Mouse (Mus musculus): ENCODE results near the gene Tfdp2. TPM values are rescaled to one million over a fixed set of nuclear protein-coding genes. Genes with fewer than 3 reads are reported as not detected.

Gene Tfdp2
- polyA plus RNA-seq, 1 experiment: 59.5 TPM

GRCm38 (mm10) chr9:96196636-96197181 is 634 bp downstream of the Tfdp2 start:
- TF ChIP-seq EP300 (IDR thresholded peaks at IDR 0.05; ENCODE audit: insufficient read depth, low read depth, low read length) (no peak), POLR2A (IDR thresholded peaks at IDR 0.05; ENCODE audit: insufficient read depth, low read length) (no peak), CTCF (IDR thresholded peaks at IDR 0.05; ENCODE audit: low read depth, low read length) (no peak)
- Histone ChIP-seq H3K9ac (ENCODE audit: low read depth, poor library complexity, severe bottlenecking) (peak overlapping the region; percentile 82), H3K36me3 (ENCODE audit: control insufficient read depth, insufficient read depth, low read length, poor library complexity, severe bottlenecking) (no peaks in the 10 kb centered on the region), H3K4me3 (ENCODE audit: low read depth, low read length) (peak overlapping the region; percentile 76), H3K4me1 (ENCODE audit: control insufficient read depth, insufficient read depth, low read length) (peaks cover 2% of the 10 kb centered on the region), H3K9me3 (replicated peaks; ENCODE audit: control insufficient read depth, insufficient read depth, low read length, poor library complexity, severe bottlenecking) (no peaks in the 10 kb centered on the region), H3K27ac (ENCODE audit: insufficient read depth, low read length) (peak overlapping the region; percentile 11), H3K27me3 (ENCODE audit: control insufficient read depth, insufficient read depth, low read length, poor library complexity, severe bottlenecking) (no peaks in the 10 kb centered on the region)

- Histone ChIP-seq H3K9me3 (replicated peaks; ENCODE audit: control insufficient read depth, insufficient read depth, low read length, poor library complexity, severe bottlenecking) (no peaks in the 10 kb centered on the region), H3K9ac (ENCODE audit: low read depth, poor library complexity, severe bottlenecking) (peak overlapping the region; percentile 82; the same call in 1 of the 2 replicates), H3K36me3 (ENCODE audit: control insufficient read depth, insufficient read depth, low read length, poor library complexity, severe bottlenecking) (no peaks in the 10 kb centered on the region), H3K27ac (ENCODE audit: insufficient read depth, low read length) (no peak overlapping the region), H3K4me1 (ENCODE audit: control insufficient read depth, insufficient read depth, low read length) (peaks cover 2% of the 10 kb centered on the region), H3K27me3 (ENCODE audit: control insufficient read depth, insufficient read depth, low read length, poor library complexity, severe bottlenecking) (no peaks in the 10 kb centered on the region), H3K4me3 (ENCODE audit: low read depth, low read length) (peak overlapping the region; percentile 42; the same call in 1 of the 2 replicates)
- TF ChIP-seq POLR2A (IDR thresholded peaks at IDR 0.05; ENCODE audit: insufficient read depth, low read length) (no peak), EP300 (IDR thresholded peaks at IDR 0.05; ENCODE audit: insufficient read depth, low read depth, low read length) (no peak), CTCF (IDR thresholded peaks at IDR 0.05; ENCODE audit: low read depth, low read length) (no peak)
Measured at GRCm38 (mm10) chr9:96197806-96198205, 1.7 kb downstream of the Tfdp2 start.

- peaks cover 4% of the 10 kb centered on the region for H3K36me3 ChIP-seq (ENCODE audit: control insufficient read depth, insufficient read depth, low read length, poor library complexity, severe bottlenecking)
- H3K9me3 ChIP-seq (replicated peaks; ENCODE audit: control insufficient read depth, insufficient read depth, low read length, poor library complexity, severe bottlenecking): no peaks in the 10 kb centered on the region
- H3K4me1 ChIP-seq (ENCODE audit: control insufficient read depth, insufficient read depth, low read length): no peaks in the 10 kb centered on the region
- H3K4me3 ChIP-seq (ENCODE audit: low read depth, low read length): no peak overlapping the region
- no peak for TF ChIP-seq EP300 (IDR thresholded peaks at IDR 0.05; ENCODE audit: insufficient read depth, low read depth, low read length)
- TF ChIP-seq POLR2A (IDR thresholded peaks at IDR 0.05; ENCODE audit: insufficient read depth, low read length): no peak
- no peak for TF ChIP-seq CTCF (IDR thresholded peaks at IDR 0.05; ENCODE audit: low read depth, low read length)
- H3K9ac ChIP-seq (ENCODE audit: low read depth, poor library complexity, severe bottlenecking): no peak overlapping the region
- H3K27ac ChIP-seq (ENCODE audit: insufficient read depth, low read length): no peak overlapping the region
- no peaks in the 10 kb centered on the region for H3K27me3 ChIP-seq (ENCODE audit: control insufficient read depth, insufficient read depth, low read length, poor library complexity, severe bottlenecking)
Measured at GRCm38 (mm10) chr9:96203663-96204062, 7.6 kb downstream of the Tfdp2 start.

- TF ChIP-seq POLR2A (IDR thresholded peaks at IDR 0.05; ENCODE audit: insufficient read depth, low read length): no peak
- TF ChIP-seq EP300 (IDR thresholded peaks at IDR 0.05; ENCODE audit: insufficient read depth, low read depth, low read length): no peak
- TF ChIP-seq CTCF (IDR thresholded peaks at IDR 0.05; ENCODE audit: low read depth, low read length): no peak
- H3K27me3 ChIP-seq (ENCODE audit: control insufficient read depth, insufficient read depth, low read length, poor library complexity, severe bottlenecking): no peaks in the 10 kb centered on the region
- no peaks in the 10 kb centered on the region for H3K4me1 ChIP-seq (ENCODE audit: control insufficient read depth, insufficient read depth, low read length)
- no peaks in the 10 kb centered on the region for H3K9me3 ChIP-seq (replicated peaks; ENCODE audit: control insufficient read depth, insufficient read depth, low read length, poor library complexity, severe bottlenecking)
- H3K27ac ChIP-seq (ENCODE audit: insufficient read depth, low read length): no peak overlapping the region
- no peak overlapping the region for H3K9ac ChIP-seq (ENCODE audit: low read depth, poor library complexity, severe bottlenecking)
- no peak overlapping the region for H3K4me3 ChIP-seq (ENCODE audit: low read depth, low read length)
- H3K36me3 ChIP-seq (ENCODE audit: control insufficient read depth, insufficient read depth, low read length, poor library complexity, severe bottlenecking): peaks cover 4% of the 10 kb centered on the region
Measured at GRCm38 (mm10) chr9:96207428-96207827, 11.4 kb downstream of the Tfdp2 start.

- Histone ChIP-seq H3K27ac (ENCODE audit: insufficient read depth, low read length) (no peak overlapping the region), H3K36me3 (ENCODE audit: control insufficient read depth, insufficient read depth, low read length, poor library complexity, severe bottlenecking) (no peaks in the 10 kb centered on the region; the same call in 1 of the 2 replicates), H3K9ac (ENCODE audit: low read depth, poor library complexity, severe bottlenecking) (no peak overlapping the region), H3K27me3 (ENCODE audit: control insufficient read depth, insufficient read depth, low read length, poor library complexity, severe bottlenecking) (no peaks in the 10 kb centered on the region), H3K4me3 (ENCODE audit: low read depth, low read length) (no peak overlapping the region), H3K4me1 (ENCODE audit: control insufficient read depth, insufficient read depth, low read length) (peaks cover 3% of the 10 kb centered on the region), H3K9me3 (replicated peaks; ENCODE audit: control insufficient read depth, insufficient read depth, low read length, poor library complexity, severe bottlenecking) (no peaks in the 10 kb centered on the region)
- no peak for TF ChIP-seq POLR2A (IDR thresholded peaks at IDR 0.05; ENCODE audit: insufficient read depth, low read length)
- TF ChIP-seq CTCF (IDR thresholded peaks at IDR 0.05; ENCODE audit: low read depth, low read length): no peak
- no peak for TF ChIP-seq EP300 (IDR thresholded peaks at IDR 0.05; ENCODE audit: insufficient read depth, low read depth, low read length)
Measured at GRCm38 (mm10) chr9:96213036-96213645, 17.1 kb downstream of the Tfdp2 start.

GRCm38 (mm10) chr9:96214171-96214570 is 18.1 kb downstream of the Tfdp2 start:
- Histone ChIP-seq H3K27ac (ENCODE audit: insufficient read depth, low read length) (no peak overlapping the region), H3K4me3 (ENCODE audit: low read depth, low read length) (no peak overlapping the region), H3K4me1 (ENCODE audit: control insufficient read depth, insufficient read depth, low read length) (peaks cover 3% of the 10 kb centered on the region), H3K36me3 (ENCODE audit: control insufficient read depth, insufficient read depth, low read length, poor library complexity, severe bottlenecking) (no peaks in the 10 kb centered on the region; the same call in 1 of the 2 replicates), H3K27me3 (ENCODE audit: control insufficient read depth, insufficient read depth, low read length, poor library complexity, severe bottlenecking) (no peaks in the 10 kb centered on the region), H3K9me3 (replicated peaks; ENCODE audit: control insufficient read depth, insufficient read depth, low read length, poor library complexity, severe bottlenecking) (no peaks in the 10 kb centered on the region), H3K9ac (ENCODE audit: low read depth, poor library complexity, severe bottlenecking) (no peak overlapping the region)
- TF ChIP-seq POLR2A (IDR thresholded peaks at IDR 0.05; ENCODE audit: insufficient read depth, low read length): no peak
- no peak for TF ChIP-seq CTCF (IDR thresholded peaks at IDR 0.05; ENCODE audit: low read depth, low read length)
- no peak for TF ChIP-seq EP300 (IDR thresholded peaks at IDR 0.05; ENCODE audit: insufficient read depth, low read depth, low read length)

All from ES-Bruce4 (cell line).